Mouse (Mus musculus): Measurements from ENCODE around the gene Arhgef26. TPM values are rescaled to one million over a fixed set of nuclear protein-coding genes. Genes with fewer than 3 reads are reported as not detected.

The Arhgef26 gene
- polyA plus RNA-seq, 1 experiment from 2014 or later, result 0.32 TPM

DNA sequence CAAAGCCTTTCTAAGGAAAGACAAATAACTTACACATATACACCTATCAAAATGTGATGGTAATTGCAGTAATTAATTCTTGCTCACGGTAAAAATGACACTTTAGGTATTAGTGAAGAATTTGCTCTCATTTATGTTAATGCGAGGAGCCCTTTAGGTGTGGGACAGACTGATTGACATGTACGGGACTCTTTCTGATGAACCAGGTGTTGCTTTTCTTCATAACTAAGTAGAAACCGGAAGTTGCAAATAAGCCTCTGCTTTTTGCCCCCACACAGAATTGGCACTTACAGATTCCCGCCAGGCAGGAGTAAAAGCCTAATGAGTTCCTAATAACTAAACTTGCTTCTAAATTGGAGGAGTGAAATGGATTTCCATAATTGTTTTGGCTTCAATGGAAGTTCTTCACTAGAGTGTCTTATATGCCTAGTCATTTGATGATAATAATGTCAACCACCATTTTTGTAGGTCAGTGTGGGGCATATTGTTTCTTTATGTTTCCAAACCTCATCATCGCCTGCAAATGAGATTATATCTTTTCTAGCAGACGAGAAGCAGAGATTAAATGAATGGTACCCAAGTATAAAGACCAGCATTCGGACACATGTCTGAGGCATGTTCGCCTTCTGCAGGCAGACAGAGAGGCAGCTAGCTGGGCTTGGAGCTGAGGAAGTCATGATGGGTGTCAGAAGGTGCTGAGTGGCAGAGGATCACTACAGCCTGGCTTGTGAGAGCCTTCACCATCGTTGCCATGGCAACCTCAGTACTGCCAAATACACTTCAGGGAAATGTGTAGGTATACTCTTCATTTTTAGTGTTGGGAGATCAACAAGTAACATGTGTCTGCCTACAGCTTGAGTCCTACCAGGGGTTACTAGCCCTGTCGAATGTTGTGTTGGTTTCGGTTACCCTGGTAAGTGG, 61.9 kb downstream of the Arhgef26 start:
- 64% methylated on average over 12 of the region's 12 CpGs for WGBS (ENCODE audit: insufficient replicate concordance)
- Histone ChIP-seq H3K4me3 (ENCODE audit: low read depth, low read length) (no peak overlapping the region), H3K9ac (ENCODE audit: low read depth, low read length) (no peak overlapping the region), H3K27me3 (ENCODE audit: control insufficient read depth, insufficient read depth, low read depth, low read length) (no peaks in the 10 kb centered on the region), H3K9me3 (replicated peaks; ENCODE audit: control insufficient read depth, low read length) (no peaks in the 10 kb centered on the region), H3K4me1 (ENCODE audit: control insufficient read depth, low read depth, low read length) (no peaks in the 10 kb centered on the region), H3K27ac (ENCODE audit: low read length) (no peak overlapping the region), H3K4me2 (ENCODE audit: low read depth, low read length) (no peak overlapping the region), H3K36me3 (ENCODE audit: control insufficient read depth, insufficient read depth) (no peaks in the 10 kb centered on the region)
- ATAC-seq (ENCODE audit: low read depth), result no peak

DNA sequence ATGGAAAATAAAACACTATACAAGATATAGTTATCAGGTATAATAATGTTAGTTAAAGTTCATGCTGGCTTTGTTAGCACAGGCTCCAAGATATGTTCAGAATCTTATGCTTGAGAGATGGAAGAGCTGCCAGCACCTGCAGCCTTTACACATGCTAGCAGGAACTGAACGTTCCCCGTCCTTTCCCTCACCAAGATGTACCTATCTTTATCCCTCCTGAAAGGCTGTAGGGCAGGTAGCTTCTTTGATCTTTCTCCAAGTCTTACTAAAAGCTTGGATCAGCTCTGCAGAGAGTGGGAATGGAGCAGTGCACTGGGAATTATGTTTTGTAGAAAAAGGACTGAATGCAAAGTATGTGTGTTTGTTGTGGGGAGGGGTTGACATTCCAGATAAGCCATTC, 64.3 kb downstream of the Arhgef26 start:
- Histone ChIP-seq H3K27ac (ENCODE audit: low read length) (no peak overlapping the region), H3K36me3 (ENCODE audit: control insufficient read depth, insufficient read depth) (no peaks in the 10 kb centered on the region), H3K9me3 (replicated peaks; ENCODE audit: control insufficient read depth, low read length) (no peaks in the 10 kb centered on the region), H3K4me2 (ENCODE audit: low read depth, low read length) (no peak overlapping the region), H3K9ac (ENCODE audit: low read depth, low read length) (no peak overlapping the region), H3K4me3 (ENCODE audit: low read depth, low read length) (no peak overlapping the region), H3K4me1 (ENCODE audit: control insufficient read depth, low read depth, low read length) (no peaks in the 10 kb centered on the region), H3K27me3 (ENCODE audit: control insufficient read depth, insufficient read depth, low read depth, low read length) (no peaks in the 10 kb centered on the region)
- 55% methylated on average over 2 of the region's 2 CpGs for WGBS (ENCODE audit: insufficient replicate concordance)
- ATAC-seq (ENCODE audit: low read depth), result no peak

- Histone ChIP-seq H3K4me2 (ENCODE audit: low read depth, low read length) (no peak overlapping the region), H3K4me3 (ENCODE audit: low read depth, low read length) (no peak overlapping the region), H3K9ac (ENCODE audit: low read depth, low read length) (no peak overlapping the region), H3K27ac (ENCODE audit: low read length) (no peak overlapping the region), H3K27me3 (ENCODE audit: control insufficient read depth, insufficient read depth, low read depth, low read length) (no peaks in the 10 kb centered on the region), H3K4me1 (ENCODE audit: control insufficient read depth, low read depth, low read length) (no peaks in the 10 kb centered on the region), H3K36me3 (ENCODE audit: control insufficient read depth, insufficient read depth) (no peaks in the 10 kb centered on the region), H3K9me3 (replicated peaks; ENCODE audit: control insufficient read depth, low read length) (no peaks in the 10 kb centered on the region)
- no peak for ATAC-seq (ENCODE audit: low read depth)
- 61% methylated on average over 7 of the region's 7 CpGs for WGBS (ENCODE audit: insufficient replicate concordance)
Measured at GRCm38 (mm10) chr3:62404477-62405246, 66.5 kb downstream of the Arhgef26 start.

- 52% methylated on average over 8 of the region's 8 CpGs for WGBS (ENCODE audit: insufficient replicate concordance)
- no peaks in the 10 kb centered on the region for H3K36me3 ChIP-seq (ENCODE audit: control insufficient read depth, insufficient read depth)
- no peak overlapping the region for H3K4me3 ChIP-seq (ENCODE audit: low read depth, low read length)
- H3K27ac ChIP-seq (ENCODE audit: low read length), result no peak overlapping the region
- H3K4me2 ChIP-seq (ENCODE audit: low read depth, low read length), result no peak overlapping the region
- H3K9me3 ChIP-seq (replicated peaks; ENCODE audit: control insufficient read depth, low read length), result no peaks in the 10 kb centered on the region
- H3K4me1 ChIP-seq (ENCODE audit: control insufficient read depth, low read depth, low read length), result no peaks in the 10 kb centered on the region
- H3K27me3 ChIP-seq (ENCODE audit: control insufficient read depth, insufficient read depth, low read depth, low read length), result no peaks in the 10 kb centered on the region
- H3K9ac ChIP-seq (ENCODE audit: low read depth, low read length), result no peak overlapping the region
- ATAC-seq (ENCODE audit: low read depth), result no peak
Measured at GRCm38 (mm10) chr3:62409555-62410182, 71.5 kb downstream of the Arhgef26 start.

GRCm38 (mm10) chr3:62410491-62410890, 72.3 kb downstream of the Arhgef26 start:
- ATAC-seq (ENCODE audit: low read depth), result no peak
- no peaks in the 10 kb centered on the region for H3K36me3 ChIP-seq (ENCODE audit: control insufficient read depth, insufficient read depth)
- 72% methylated on average over 4 of the region's 4 CpGs for WGBS (ENCODE audit: insufficient replicate concordance)

GRCm38 (mm10) chr3:62412704-62413103, 74.6 kb downstream of the Arhgef26 start:
- Histone ChIP-seq H3K27ac (ENCODE audit: low read length) (no peak overlapping the region), H3K4me2 (ENCODE audit: low read depth, low read length) (no peak overlapping the region)
- no peak for ATAC-seq (ENCODE audit: low read depth)

More at GRCm38 (mm10) chr3:62410491-62410890, 72.3 kb downstream of the Arhgef26 start:
- Histone ChIP-seq H3K27me3 (ENCODE audit: control insufficient read depth, insufficient read depth, low read depth, low read length) (no peaks in the 10 kb centered on the region), H3K9me3 (replicated peaks; ENCODE audit: control insufficient read depth, low read length) (no peaks in the 10 kb centered on the region), H3K4me3 (ENCODE audit: low read depth, low read length) (no peak overlapping the region), H3K9ac (ENCODE audit: low read depth, low read length) (no peak overlapping the region), H3K4me2 (ENCODE audit: low read depth, low read length) (no peak overlapping the region), H3K27ac (ENCODE audit: low read length) (no peak overlapping the region), H3K4me1 (ENCODE audit: control insufficient read depth, low read depth, low read length) (no peaks in the 10 kb centered on the region)

DNA sequence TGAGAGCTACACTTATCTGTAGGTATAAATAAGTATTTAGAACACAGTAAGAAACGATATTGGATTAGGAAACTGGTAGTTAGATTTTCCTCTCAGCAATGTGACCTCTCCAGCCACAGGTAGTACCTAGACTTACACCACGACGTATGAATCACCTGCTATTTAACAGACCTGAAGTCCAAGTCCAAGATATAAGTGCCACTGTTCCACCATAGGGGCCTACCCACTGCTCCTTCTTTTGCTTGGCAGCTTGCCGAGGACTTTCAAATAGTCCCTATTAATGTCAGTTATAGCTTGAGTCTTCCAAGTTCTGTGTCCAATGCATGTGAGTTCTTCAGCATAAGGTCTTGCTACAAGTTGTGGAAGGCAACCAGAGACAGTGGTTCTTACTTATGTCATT, 76.8 kb downstream of the Arhgef26 start:
- no peaks in the 10 kb centered on the region for H3K27me3 ChIP-seq (ENCODE audit: control insufficient read depth, insufficient read depth, low read depth, low read length)
- H3K4me2 ChIP-seq (ENCODE audit: low read depth, low read length), result no peak overlapping the region
- H3K4me3 ChIP-seq (ENCODE audit: low read depth, low read length), result no peak overlapping the region
- no peak overlapping the region for H3K27ac ChIP-seq (ENCODE audit: low read length)
- H3K9ac ChIP-seq (ENCODE audit: low read depth, low read length), result no peak overlapping the region
- no peak for ATAC-seq (ENCODE audit: low read depth)
- 72% methylated on average over 4 of the region's 4 CpGs for WGBS (ENCODE audit: insufficient replicate concordance)
- H3K36me3 ChIP-seq (ENCODE audit: control insufficient read depth, insufficient read depth), result no peaks in the 10 kb centered on the region
- H3K9me3 ChIP-seq (replicated peaks; ENCODE audit: control insufficient read depth, low read length), result no peaks in the 10 kb centered on the region
- no peaks in the 10 kb centered on the region for H3K4me1 ChIP-seq (ENCODE audit: control insufficient read depth, low read depth, low read length)

More at GRCm38 (mm10) chr3:62412704-62413103, 74.6 kb downstream of the Arhgef26 start:
- no peaks in the 10 kb centered on the region for H3K4me1 ChIP-seq (ENCODE audit: control insufficient read depth, low read depth, low read length)
- no peaks in the 10 kb centered on the region for H3K27me3 ChIP-seq (ENCODE audit: control insufficient read depth, insufficient read depth, low read depth, low read length)
- H3K36me3 ChIP-seq (ENCODE audit: control insufficient read depth, insufficient read depth), result no peaks in the 10 kb centered on the region
- H3K9ac ChIP-seq (ENCODE audit: low read depth, low read length), result no peak overlapping the region
- 61% methylated on average over 7 of the region's 7 CpGs for WGBS (ENCODE audit: insufficient replicate concordance)
- H3K4me3 ChIP-seq (ENCODE audit: low read depth, low read length), result no peak overlapping the region
- H3K9me3 ChIP-seq (replicated peaks; ENCODE audit: control insufficient read depth, low read length), result no peaks in the 10 kb centered on the region

DNA sequence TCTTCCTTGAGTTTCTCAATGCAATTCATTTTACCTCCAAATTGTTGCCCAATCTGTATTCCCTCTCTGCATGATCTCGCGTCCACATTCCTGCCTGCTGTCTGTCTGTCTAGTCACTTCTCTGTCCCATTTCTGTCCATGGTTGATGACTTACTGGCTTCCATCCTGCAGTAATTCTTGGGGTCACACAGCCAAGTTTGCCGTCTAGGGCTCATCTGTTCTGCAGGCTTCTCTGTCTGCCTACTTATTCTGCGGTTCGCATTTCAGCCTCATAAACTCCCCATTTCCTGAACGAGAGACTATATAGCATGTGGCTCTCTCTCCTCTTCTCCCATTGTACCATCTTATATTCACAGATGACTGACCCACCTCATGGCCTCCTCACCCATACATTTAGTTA, 79.3 kb downstream of the Arhgef26 start:
- 79% methylated on average over 6 of the region's 6 CpGs for WGBS (ENCODE audit: insufficient replicate concordance)
- no peak overlapping the region for H3K4me3 ChIP-seq (ENCODE audit: low read depth, low read length)
- no peaks in the 10 kb centered on the region for H3K27me3 ChIP-seq (ENCODE audit: control insufficient read depth, insufficient read depth, low read depth, low read length)
- no peaks in the 10 kb centered on the region for H3K9me3 ChIP-seq (replicated peaks; ENCODE audit: control insufficient read depth, low read length)
- H3K4me1 ChIP-seq (ENCODE audit: control insufficient read depth, low read depth, low read length), result no peaks in the 10 kb centered on the region
- no peaks in the 10 kb centered on the region for H3K36me3 ChIP-seq (ENCODE audit: control insufficient read depth, insufficient read depth)
- H3K9ac ChIP-seq (ENCODE audit: low read depth, low read length), result no peak overlapping the region
- H3K4me2 ChIP-seq (ENCODE audit: low read depth, low read length), result no peak overlapping the region
- no peak overlapping the region for H3K27ac ChIP-seq (ENCODE audit: low read length)
- no peak for ATAC-seq (ENCODE audit: low read depth)

Measured in liver, embryonic 16.5 days (tissue).